Mouse (Mus musculus): ENCODE data around the gene Bcas1. TPM values are rescaled to one million over a fixed set of nuclear protein-coding genes. Genes with fewer than 3 reads are reported as not detected.

The Bcas1 gene
- polyA plus RNA-seq, 1 experiment: 0.32 TPM

GRCm38 (mm10) chr2:170304766-170305165 lies 122.9 kb downstream of the Bcas1 start:
- DNase-seq: no peak
- TF ChIP-seq CTCF (IDR thresholded peaks at IDR 0.05; ENCODE audit: borderline replicate concordance, control insufficient read depth, extremely low read depth, insufficient read depth, low read length, poor library complexity) (no peak), POLR2A (IDR thresholded peaks at IDR 0.05; ENCODE audit: control insufficient read depth, extremely low read depth, insufficient read depth, low read length, poor library complexity) (no peak)
- Histone ChIP-seq H3K27ac (ENCODE audit: control insufficient read depth, insufficient read depth, low read length) (no peak overlapping the region), H3K4me3 (ENCODE audit: control insufficient read depth, insufficient read depth, low read length) (no peak overlapping the region), H3K36me3 (ENCODE audit: control insufficient read depth, insufficient read depth, low read length) (no peaks in the 10 kb centered on the region), H3K27me3 (ENCODE audit: control insufficient read depth, insufficient read depth, low read length) (no peaks in the 10 kb centered on the region), H3K4me1 (replicated peaks; ENCODE audit: control insufficient read depth, insufficient read depth, low read length) (peaks cover 18% of the 10 kb centered on the region)
- WGBS: 96% methylated on average over 12 of the region's 12 CpGs

GRCm38 (mm10) chr2:170303595-170303994 lies 124.0 kb downstream of the Bcas1 start:
- Histone ChIP-seq H3K36me3 (ENCODE audit: control insufficient read depth, insufficient read depth, low read length) (no peaks in the 10 kb centered on the region), H3K4me3 (ENCODE audit: control insufficient read depth, insufficient read depth, low read length) (no peak overlapping the region), H3K27ac (ENCODE audit: control insufficient read depth, insufficient read depth, low read length) (no peak overlapping the region), H3K27me3 (ENCODE audit: control insufficient read depth, insufficient read depth, low read length) (no peaks in the 10 kb centered on the region), H3K4me1 (replicated peaks; ENCODE audit: control insufficient read depth, insufficient read depth, low read length) (peaks cover 18% of the 10 kb centered on the region)
- DNase-seq: no peak
- WGBS: 93% methylated on average over 7 of the region's 7 CpGs
- TF ChIP-seq POLR2A (IDR thresholded peaks at IDR 0.05; ENCODE audit: control insufficient read depth, extremely low read depth, insufficient read depth, low read length, poor library complexity) (no peak), CTCF (IDR thresholded peaks at IDR 0.05; ENCODE audit: borderline replicate concordance, control insufficient read depth, extremely low read depth, insufficient read depth, low read length, poor library complexity) (no peak)

- H3K36me3 ChIP-seq (ENCODE audit: control insufficient read depth, insufficient read depth, low read length): no peaks in the 10 kb centered on the region
- TF ChIP-seq CTCF (IDR thresholded peaks at IDR 0.05; ENCODE audit: borderline replicate concordance, control insufficient read depth, extremely low read depth, insufficient read depth, low read length, poor library complexity): no peak
- TF ChIP-seq POLR2A (IDR thresholded peaks at IDR 0.05; ENCODE audit: control insufficient read depth, extremely low read depth, insufficient read depth, low read length, poor library complexity): no peak
- H3K27me3 ChIP-seq (ENCODE audit: control insufficient read depth, insufficient read depth, low read length): no peaks in the 10 kb centered on the region
- H3K4me1 ChIP-seq (replicated peaks; ENCODE audit: control insufficient read depth, insufficient read depth, low read length): peaks cover 16% of the 10 kb centered on the region
- H3K4me3 ChIP-seq (ENCODE audit: control insufficient read depth, insufficient read depth, low read length): no peak overlapping the region
- H3K27ac ChIP-seq (ENCODE audit: control insufficient read depth, insufficient read depth, low read length): no peak overlapping the region
- no peak for DNase-seq
- WGBS: 48% methylated on average over 8 of the region's 8 CpGs
Observed at GRCm38 (mm10) chr2:170302825-170303224, 124.8 kb downstream of the Bcas1 start.

Other genes with a start within 250 kb of the Bcas1 start
- gene Pfdn4, start 68.6 kb upstream of the Bcas1 start, polyA plus RNA-seq (2012; rRNA removed): 10.8 and 12.0 TPM in 2 replicates
- 0.04 TPM in 2 replicates for gene Cyp24a1, start 69.3 kb upstream of the Bcas1 start, polyA plus RNA-seq (2012; rRNA removed)
- gene 4930470P17Rik, start 174.2 kb upstream of the Bcas1 start, polyA plus RNA-seq (2012; rRNA removed): not detected in 2 replicates

All from thymus, adult 2 months (tissue).